Mouse (Mus musculus) urinary bladder, adult 2 months (tissue): ENCODE results near the gene Cyp46a1. TPM values are rescaled to one million over a fixed set of nuclear protein-coding genes. Genes with fewer than 3 reads are reported as not detected.

Experiments
- DNase-seq: peaks from one replicate; pipeline ENCODE4 v3.0.0; 2022; ENCODE audit warnings: low spot score
- polyA plus RNA-seq: library from polyadenylated mRNA; depleted of rRNA; stranded (reverse); fragments of >200 nt; gene quantifications from 2 replicates; pipeline ENCODE4 v1.2.3, GENCODE M21; 2012; rRNA removed

Gene Cyp46a1
- polyA plus RNA-seq, 1 experiment, result 8.3 TPM

DNA sequence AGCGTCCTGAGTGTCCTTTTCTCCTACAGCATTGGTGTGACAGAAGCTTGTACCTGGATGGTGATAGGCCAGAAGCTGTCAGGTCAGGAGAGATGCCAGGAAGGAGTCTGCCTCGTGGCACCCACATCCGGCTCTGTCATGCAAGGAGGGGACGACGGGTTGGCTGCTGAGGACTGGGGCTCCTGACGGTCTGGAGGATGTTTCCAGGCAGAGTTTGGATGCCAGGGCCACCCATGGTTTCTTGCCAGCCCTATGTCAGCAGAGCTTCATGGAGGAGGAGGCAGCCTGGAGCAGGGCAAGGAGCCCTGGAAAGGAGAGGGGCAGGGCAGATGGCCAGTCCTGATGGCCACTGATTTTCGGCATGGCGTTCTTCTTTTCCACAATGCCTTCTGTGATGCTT lies 65.0 kb downstream of the Cyp46a1 start:
- DNase-seq, result no peak

- no peak for DNase-seq
Observed at GRCm38 (mm10) chr12:108400951-108401350, 66.8 kb downstream of the Cyp46a1 start.

DNA sequence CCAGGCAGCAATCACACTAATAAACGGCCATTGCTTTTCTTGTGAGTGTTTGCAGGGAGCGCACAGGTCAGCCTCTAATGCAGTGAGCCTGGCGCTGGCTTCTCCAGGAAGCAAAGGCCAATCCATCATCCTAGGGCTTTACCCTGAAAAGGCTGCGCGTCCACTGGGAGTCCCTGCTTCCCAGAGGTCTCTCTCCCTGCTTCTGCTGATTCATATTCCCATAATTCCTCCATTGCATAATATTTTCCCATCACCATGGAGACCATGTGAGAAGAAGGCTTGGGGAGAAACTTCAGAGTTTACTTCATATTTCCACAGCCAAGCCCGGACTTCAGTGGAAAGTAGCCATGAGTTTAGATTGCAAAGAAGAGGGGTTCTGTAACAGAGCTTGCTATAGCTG lies 69.8 kb downstream of the Cyp46a1 start:
- no peak for DNase-seq

DNA sequence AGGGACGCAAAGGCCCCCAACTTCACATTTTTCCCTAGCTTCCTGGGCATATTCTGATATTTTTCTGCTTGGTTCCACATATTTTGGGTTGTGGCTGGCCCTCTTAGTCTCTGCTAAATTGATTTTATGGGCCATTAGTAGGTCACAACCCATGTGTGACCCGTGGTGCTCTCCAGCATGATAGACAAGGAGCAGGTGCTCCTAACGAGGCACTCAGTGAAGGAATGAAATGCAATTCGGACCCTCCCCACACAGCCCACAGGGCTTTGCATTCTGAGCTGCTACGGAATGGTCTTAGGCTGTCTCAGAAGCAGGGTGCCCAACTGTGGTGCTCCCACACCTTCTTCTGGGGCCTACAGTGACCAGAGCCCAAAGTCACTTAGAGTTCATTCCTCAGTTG lies 74.9 kb downstream of the Cyp46a1 start:
- no peak for DNase-seq

GRCm38 (mm10) chr12:108410416-108411208 lies 76.4 kb downstream of the Cyp46a1 start:
- DNase-seq, result no peak

Other genes starting within 250 kb of the Cyp46a1 start
- 70.3 and 77.3 TPM in 2 replicates for gene Setd3, start 155.1 kb upstream of the Cyp46a1 start, polyA plus RNA-seq
- 13.0 and 22.9 TPM in 2 replicates for gene Ccnk, start 154.8 kb upstream of the Cyp46a1 start, polyA plus RNA-seq
- 14.6 and 23.1 TPM in 2 replicates for gene Ccdc85c, start 59.0 kb upstream of the Cyp46a1 start, polyA plus RNA-seq
- 2.9 and 3.2 TPM in 2 replicates for gene Hhipl1, start 28.1 kb upstream of the Cyp46a1 start, polyA plus RNA-seq
- gene Eml1, start 36.6 kb downstream of the Cyp46a1 start, polyA plus RNA-seq, result 182 and 223 TPM in 2 replicates
- 42.4 and 43.9 TPM in 2 replicates for gene Evl, start 220.3 kb downstream of the Cyp46a1 start, polyA plus RNA-seq